Mouse (Mus musculus) neural tube, embryonic 12.5 days (tissue): ENCODE measurements around the gene Tmem156. TPM values are rescaled to one million over a fixed set of nuclear protein-coding genes. Genes with fewer than 3 reads are reported as not detected.

ENCODE experiments used
- ATAC-seq: fragments of 200-750 bp; cut with Nextera tagmentation; 2 replicates; pipeline ENCODE4 v1.8.0; 2017; ENCODE audit warnings: low read depth, mild to moderate bottlenecking, moderate TSS enrichment, moderate library complexity; ENCODE audit not compliant: low FRiP score
- H3K27ac ChIP-seq: fragments of 300-500 bp; sonication (generic); 2 replicates; pipeline ENCODE4 v1.5.1; 2016
- H3K27me3 ChIP-seq: fragments of 300-500 bp; sonication (generic); replicated peaks from 2 replicates; pipeline ENCODE4 v1.6.1; 2016; ENCODE audit warnings: mild to moderate bottlenecking
- H3K36me3 ChIP-seq: fragments of 300-500 bp; sonication (generic); 2 replicates; pipeline ENCODE4 v1.6.1; 2016; ENCODE audit warnings: mild to moderate bottlenecking
- H3K4me1 ChIP-seq: fragments of 300-500 bp; sonication (generic); 2 replicates; pipeline ENCODE4 v1.6.1; 2016
- H3K4me2 ChIP-seq: fragments of 300-500 bp; sonication (generic); replicated peaks from 2 replicates; pipeline ENCODE4 v1.6.1; 2016; ENCODE audit warnings: mild to moderate bottlenecking
- H3K4me3 ChIP-seq: fragments of 300-500 bp; sonication (generic); 2 replicates; pipeline ENCODE4 v1.5.1; 2016
- H3K9ac ChIP-seq: fragments of 300-500 bp; sonication (generic); 2 replicates; pipeline ENCODE4 v1.6.1; 2016; ENCODE audit warnings: mild to moderate bottlenecking
- H3K9me3 ChIP-seq: fragments of 300-500 bp; sonication (generic); 2 replicates; pipeline ENCODE4 v1.6.1; 2016; ENCODE audit warnings: mild to moderate bottlenecking
- WGBS: fragments of 180-500 bp; shearing (Covaris S2); methylation state at CpG from one replicate; pipeline ENCODE4 v1.1.7; 2016; 5-methylcytosine and 5-hydroxymethylcytosine counted together
- polyA plus RNA-seq: library from polyadenylated mRNA; unstranded; fragments of >200 nt; fragmentation: Nextera tagmentation; extraction: Ambion mirVana; gene quantifications from 2 replicates; pipeline ENCODE4 v1.2.1, GENCODE M21; 2016

Tmem156 gene
- polyA plus RNA-seq, 1 experiment from 2014 or later, result 0.20 TPM

DNA sequence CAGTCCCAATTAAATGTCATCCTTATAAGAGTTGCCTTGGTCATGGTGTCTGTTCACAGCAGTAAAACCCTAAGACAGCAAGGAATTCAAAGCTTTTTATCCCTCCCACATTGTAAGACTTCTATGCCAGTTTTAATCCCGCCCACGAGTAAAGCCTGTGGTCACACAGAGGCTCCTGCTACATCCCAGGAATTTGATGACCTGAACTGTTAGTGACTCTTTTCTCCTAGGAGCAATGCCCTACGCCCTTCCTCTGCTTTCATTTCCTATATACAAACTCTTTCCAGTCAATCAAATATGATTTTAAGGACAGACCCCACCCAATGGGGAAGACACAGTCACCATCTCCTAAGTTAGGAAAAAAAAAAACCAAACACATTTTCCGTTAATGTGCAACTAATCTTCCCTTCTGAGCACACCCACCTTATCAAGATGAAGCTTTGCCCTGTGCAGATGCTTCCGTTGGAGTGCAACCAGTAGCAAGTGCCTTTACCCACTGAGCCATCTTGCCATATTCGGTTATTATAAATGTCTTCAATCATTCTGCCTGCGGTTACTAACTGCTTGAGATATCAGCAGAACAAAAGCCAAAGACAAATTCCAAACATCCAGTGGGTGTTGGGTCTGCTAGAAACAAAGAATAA, 3.1 kb upstream of the Tmem156 start:
- H3K4me3 ChIP-seq, result no peak overlapping the region
- ATAC-seq, result no peak

GRCm38 (mm10) chr5:65093769-65094168, 1.8 kb upstream of the Tmem156 start:
- 0 out of 2 replicates have a peak, but pooled peaks have one; percentile 53 for ATAC-seq
- Histone ChIP-seq H3K27me3 (no peaks in the 10 kb centered on the region), H3K4me1 (no peaks in the 10 kb centered on the region), H3K36me3 (no peaks in the 10 kb centered on the region), H3K9ac (no peak overlapping the region), H3K9me3 (no peaks in the 10 kb centered on the region), H3K4me2 (no peak overlapping the region), H3K27ac (no peak overlapping the region), H3K4me3 (no peak overlapping the region)

More for the DNA sequence above, 3.1 kb upstream of the Tmem156 start:
- Histone ChIP-seq H3K36me3 (no peaks in the 10 kb centered on the region), H3K4me1 (no peaks in the 10 kb centered on the region), H3K9me3 (no peaks in the 10 kb centered on the region), H3K27ac (no peak overlapping the region), H3K9ac (no peak overlapping the region), H3K4me2 (no peak overlapping the region), H3K27me3 (no peaks in the 10 kb centered on the region)
- WGBS, result 89% methylated on average over 7 of the region's 7 CpGs

DNA sequence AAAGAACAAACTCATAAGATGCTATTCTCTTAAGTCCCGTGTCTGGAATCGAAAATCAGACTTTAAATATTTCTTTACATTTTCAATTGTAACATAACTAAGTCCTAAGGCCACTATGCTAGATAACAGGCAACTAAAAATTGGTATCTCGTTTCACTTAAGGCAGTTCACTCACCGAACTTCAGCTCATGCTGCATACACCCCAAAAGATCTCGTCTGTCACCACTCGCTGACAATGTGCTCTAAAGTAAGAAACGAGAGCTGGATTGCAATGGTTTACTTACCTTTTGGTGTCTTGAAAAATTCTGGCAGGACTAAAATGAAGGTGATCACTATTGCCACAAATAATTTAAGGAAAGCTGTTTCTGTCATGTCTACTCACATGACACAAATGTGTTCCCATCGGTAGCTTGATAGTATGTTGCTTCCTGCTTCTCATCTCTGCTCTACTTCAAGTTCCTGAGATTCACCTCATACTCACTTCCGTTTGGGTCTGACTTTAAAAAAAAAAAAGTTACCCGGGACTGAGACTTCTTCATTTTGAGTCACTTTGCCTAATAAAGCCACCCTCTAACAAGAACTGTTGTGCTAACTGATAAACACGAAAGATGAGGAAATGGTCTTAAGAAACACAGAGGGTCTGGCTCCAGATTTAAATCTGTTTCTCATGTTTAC, 611 bp downstream of the Tmem156 start:
- ATAC-seq, result no peak

DNA sequence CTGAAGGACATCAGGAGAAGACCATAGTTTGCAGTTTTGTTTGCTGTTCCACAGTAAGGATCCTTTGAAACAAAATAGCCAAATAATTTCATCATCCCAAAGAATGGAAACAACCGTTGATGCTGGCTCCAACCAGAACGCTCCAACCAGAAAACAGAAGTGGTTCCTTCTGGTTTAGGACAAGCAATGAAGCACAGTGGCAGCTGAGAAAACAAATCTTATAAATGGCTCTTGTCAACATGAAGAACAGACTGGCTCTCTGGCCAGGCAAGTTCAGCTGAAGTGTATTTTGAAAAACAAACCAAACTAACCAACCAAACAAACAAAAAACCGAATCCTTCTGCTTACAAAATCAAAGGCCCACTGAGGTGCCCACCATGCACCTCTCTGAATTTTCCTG, 2.2 kb downstream of the Tmem156 start:
- no peaks in the 10 kb centered on the region for H3K9me3 ChIP-seq
- H3K27me3 ChIP-seq, result no peaks in the 10 kb centered on the region
- no peak overlapping the region for H3K4me2 ChIP-seq
- no peak overlapping the region for H3K4me3 ChIP-seq
- 76% methylated on average over 3 of the region's 3 CpGs for WGBS
- H3K9ac ChIP-seq, result no peak overlapping the region
- H3K27ac ChIP-seq, result no peak overlapping the region
- no peaks in the 10 kb centered on the region for H3K4me1 ChIP-seq
- H3K36me3 ChIP-seq, result no peaks in the 10 kb centered on the region
- no peak for ATAC-seq

More for the DNA sequence above, 611 bp downstream of the Tmem156 start:
- H3K4me2 ChIP-seq, result no peak overlapping the region
- no peaks in the 10 kb centered on the region for H3K9me3 ChIP-seq
- no peaks in the 10 kb centered on the region for H3K4me1 ChIP-seq
- no peaks in the 10 kb centered on the region for H3K27me3 ChIP-seq
- no peak overlapping the region for H3K27ac ChIP-seq
- H3K9ac ChIP-seq, result no peak overlapping the region
- 79% methylated on average over 11 of the region's 11 CpGs for WGBS
- no peak overlapping the region for H3K4me3 ChIP-seq
- H3K36me3 ChIP-seq, result no peaks in the 10 kb centered on the region

DNA sequence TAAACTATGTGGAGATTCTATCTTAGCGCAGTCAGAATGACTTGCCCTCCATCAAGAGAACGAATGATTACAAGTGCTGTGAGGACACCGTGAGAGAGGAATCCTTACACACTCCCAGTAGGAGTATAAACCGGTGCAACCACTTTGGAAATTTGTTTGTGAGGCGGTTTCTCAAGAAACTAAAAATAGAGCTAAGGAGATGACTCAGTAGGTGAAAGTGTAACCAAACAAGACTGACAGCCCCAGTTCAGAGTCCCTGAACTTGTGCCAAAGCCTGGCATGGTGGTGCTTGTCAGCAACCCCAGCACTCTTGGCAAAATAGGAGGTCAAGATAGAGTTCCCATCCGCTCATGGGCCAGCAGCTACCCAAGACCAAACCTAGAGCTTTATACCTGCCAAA, 5.4 kb downstream of the Tmem156 start:
- Histone ChIP-seq H3K4me1 (no peaks in the 10 kb centered on the region), H3K36me3 (no peaks in the 10 kb centered on the region), H3K27me3 (no peaks in the 10 kb centered on the region), H3K27ac (no peak overlapping the region), H3K4me2 (no peak overlapping the region), H3K9me3 (no peaks in the 10 kb centered on the region), H3K4me3 (no peak overlapping the region), H3K9ac (no peak overlapping the region)
- ATAC-seq, result no peak
- WGBS, result 90% methylated on average over 6 of the region's 6 CpGs

GRCm38 (mm10) chr5:65081836-65082235, 10.1 kb downstream of the Tmem156 start:
- Histone ChIP-seq H3K9me3 (no peaks in the 10 kb centered on the region), H3K36me3 (no peaks in the 10 kb centered on the region), H3K27ac (no peak overlapping the region), H3K4me2 (no peak overlapping the region), H3K4me3 (no peak overlapping the region), H3K9ac (no peak overlapping the region), H3K27me3 (no peaks in the 10 kb centered on the region), H3K4me1 (no peaks in the 10 kb centered on the region)
- 87% methylated on average over 4 of the region's 4 CpGs for WGBS
- no peak for ATAC-seq

- Histone ChIP-seq H3K9me3 (no peaks in the 10 kb centered on the region), H3K9ac (no peak overlapping the region), H3K4me2 (no peak overlapping the region), H3K4me3 (no peak overlapping the region), H3K36me3 (no peaks in the 10 kb centered on the region), H3K27me3 (no peaks in the 10 kb centered on the region), H3K27ac (no peak overlapping the region), H3K4me1 (no peaks in the 10 kb centered on the region)
- no peak for ATAC-seq
- 87% methylated on average over 9 of the region's 9 CpGs for WGBS
Observed at GRCm38 (mm10) chr5:65079881-65080280, 12.1 kb downstream of the Tmem156 start.

DNA sequence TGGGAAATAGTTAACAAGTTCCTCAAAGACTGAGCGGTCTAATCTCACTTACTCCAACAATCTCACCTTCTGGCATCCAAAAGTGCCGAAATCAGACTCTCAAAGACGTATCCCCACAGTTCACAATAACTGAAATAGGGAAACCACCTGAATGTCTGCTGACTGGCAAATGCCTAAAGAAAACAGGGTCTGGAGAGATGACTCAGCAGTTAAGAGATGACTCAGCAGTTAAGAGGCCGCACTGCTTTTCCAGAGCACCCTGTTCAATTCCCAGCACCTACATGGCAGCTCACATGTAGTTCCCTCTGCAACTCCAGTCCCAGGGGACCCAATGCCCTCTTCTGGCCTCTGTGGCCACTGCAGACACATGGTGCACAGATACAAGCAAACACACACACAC, 13.9 kb downstream of the Tmem156 start:
- 91% methylated on average over 4 of the region's 4 CpGs for WGBS
- no peak for ATAC-seq
- H3K4me3 ChIP-seq, result no peak overlapping the region
- H3K27me3 ChIP-seq, result no peaks in the 10 kb centered on the region
- no peak overlapping the region for H3K4me2 ChIP-seq
- H3K4me1 ChIP-seq, result no peaks in the 10 kb centered on the region
- no peak overlapping the region for H3K9ac ChIP-seq
- H3K27ac ChIP-seq, result no peak overlapping the region
- H3K9me3 ChIP-seq, result no peaks in the 10 kb centered on the region
- no peaks in the 10 kb centered on the region for H3K36me3 ChIP-seq

GRCm38 (mm10) chr5:65076748-65077147, 15.2 kb downstream of the Tmem156 start:
- 44% methylated on average over 3 of the region's 3 CpGs for WGBS
- Histone ChIP-seq H3K4me3 (no peak overlapping the region), H3K4me1 (0 out of 2 replicates have a peak, but pooled peaks cover 3% of the 10 kb centered on the region), H3K9ac (no peak overlapping the region), H3K27ac (no peak overlapping the region), H3K36me3 (no peaks in the 10 kb centered on the region), H3K27me3 (no peaks in the 10 kb centered on the region), H3K9me3 (no peaks in the 10 kb centered on the region), H3K4me2 (no peak overlapping the region)
- no peak for ATAC-seq

- H3K36me3 ChIP-seq, result no peaks in the 10 kb centered on the region
- 87% methylated on average over 2 of the region's 2 CpGs for WGBS
- no peak for ATAC-seq
- H3K27ac ChIP-seq, result no peak overlapping the region
- 0 out of 2 replicates have a peak, but pooled peaks cover 6% of the 10 kb centered on the region for H3K4me1 ChIP-seq
- H3K9me3 ChIP-seq, result no peaks in the 10 kb centered on the region
- H3K27me3 ChIP-seq, result no peaks in the 10 kb centered on the region
- no peak overlapping the region for H3K4me3 ChIP-seq
- no peak overlapping the region for H3K9ac ChIP-seq
- no peak overlapping the region for H3K4me2 ChIP-seq
Observed at GRCm38 (mm10) chr5:65076087-65076486, 15.8 kb downstream of the Tmem156 start.

DNA sequence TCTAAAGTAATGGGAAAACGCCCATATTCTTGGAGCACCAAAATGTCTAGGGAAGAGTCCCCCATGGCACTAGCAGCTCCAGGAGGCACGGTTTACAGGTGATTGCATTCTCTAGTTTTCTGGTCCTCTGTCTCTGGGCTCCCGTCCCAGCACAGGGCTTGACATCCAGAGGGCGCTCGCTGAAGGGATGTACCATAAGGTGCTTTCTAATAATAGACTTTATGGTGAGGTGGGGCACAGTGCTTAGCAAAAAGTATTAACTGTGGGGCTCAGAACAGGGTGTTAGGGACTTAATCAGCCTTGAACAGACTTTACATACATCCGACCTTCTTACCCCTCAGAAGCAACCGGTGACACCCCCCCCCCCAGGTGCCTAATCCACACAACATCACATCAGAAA, 17.2 kb downstream of the Tmem156 start:
- Histone ChIP-seq H3K4me1 (0 out of 2 replicates have a peak, but pooled peaks cover 6% of the 10 kb centered on the region), H3K4me3 (no peak overlapping the region), H3K9me3 (no peaks in the 10 kb centered on the region), H3K4me2 (no peak overlapping the region), H3K36me3 (no peaks in the 10 kb centered on the region), H3K9ac (no peak overlapping the region), H3K27me3 (no peaks in the 10 kb centered on the region), H3K27ac (no peak overlapping the region)
- no peak for ATAC-seq
- 66% methylated on average over 7 of the region's 7 CpGs for WGBS

DNA sequence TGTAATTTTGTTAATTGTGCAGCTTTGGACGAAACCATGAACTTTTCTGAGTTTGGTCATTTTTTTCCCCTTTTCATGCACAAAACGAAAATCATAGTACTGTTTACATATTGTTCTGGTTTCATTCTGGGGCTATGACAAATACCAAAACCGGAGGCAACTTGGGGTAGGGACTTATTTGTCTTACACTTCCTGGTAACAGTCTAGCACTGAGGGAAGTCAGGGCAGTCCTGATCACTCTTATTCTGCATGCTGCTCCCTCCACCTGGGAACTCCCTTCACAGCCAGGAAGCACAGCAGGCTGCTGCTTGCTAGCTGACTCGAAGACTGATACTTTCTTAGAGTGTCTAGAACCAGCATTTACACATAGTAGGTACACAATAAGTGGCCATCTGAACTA, 18.7 kb downstream of the Tmem156 start:
- Histone ChIP-seq H3K9me3 (no peaks in the 10 kb centered on the region), H3K36me3 (no peaks in the 10 kb centered on the region), H3K9ac (no peak overlapping the region), H3K4me2 (no peak overlapping the region), H3K4me3 (no peak overlapping the region), H3K27ac (no peak overlapping the region), H3K27me3 (no peaks in the 10 kb centered on the region), H3K4me1 (0 out of 2 replicates have a peak, but pooled peaks cover 6% of the 10 kb centered on the region)
- WGBS, result 73% methylated on average over 4 of the region's 4 CpGs
- ATAC-seq, result no peak

GRCm38 (mm10) chr5:65071689-65072118, 20.2 kb downstream of the Tmem156 start:
- ATAC-seq, result no peak
- no peaks in the 10 kb centered on the region for H3K36me3 ChIP-seq
- no peak overlapping the region for H3K27ac ChIP-seq

More at GRCm38 (mm10) chr5:65071689-65072118, 20.2 kb downstream of the Tmem156 start:
- no peak overlapping the region for H3K4me2 ChIP-seq
- H3K9me3 ChIP-seq, result no peaks in the 10 kb centered on the region
- no peak overlapping the region for H3K4me3 ChIP-seq
- WGBS, result 8% methylated on average over 6 of the region's 6 CpGs
- no peak overlapping the region for H3K9ac ChIP-seq
- H3K27me3 ChIP-seq, result no peaks in the 10 kb centered on the region
- 0 out of 2 replicates have a peak, but pooled peaks cover 6% of the 10 kb centered on the region for H3K4me1 ChIP-seq
